Mouse (Mus musculus): ENCODE results near the gene Cop1. TPM values are rescaled to one million over a fixed set of nuclear protein-coding genes. Genes with fewer than 3 reads are reported as not detected.

Gene Cop1
- polyA plus RNA-seq, 1 experiment from 2014 or later = 15.3 TPM

- H3K27ac ChIP-seq (replicated peaks) = no peak overlapping the region
- peaks cover 25% of the 10 kb centered on the region for H3K4me1 ChIP-seq
- DNase-seq (ENCODE audit: low spot score) = no peak
- WGBS = 96% methylated on average over 2 of the region's 2 CpGs
- H3K4me3 ChIP-seq = no peak overlapping the region
- H3K36me3 ChIP-seq = peaks cover 17% of the 10 kb centered on the region
- H3K9me3 ChIP-seq (replicated peaks) = no peaks in the 10 kb centered on the region
- H3K27me3 ChIP-seq (ENCODE audit: low read depth, poor library complexity, severe bottlenecking) = no peaks in the 10 kb centered on the region
These were observed 3.6 kb downstream of the Cop1 start for GRCm38 (mm10) chr1:159235674-159236073.

GRCm38 (mm10) chr1:159238147-159238546 is 6.0 kb downstream of the Cop1 start:
- Histone ChIP-seq H3K27me3 (ENCODE audit: low read depth, poor library complexity, severe bottlenecking) (no peaks in the 10 kb centered on the region), H3K36me3 (peaks cover 32% of the 10 kb centered on the region), H3K4me1 (peaks cover 21% of the 10 kb centered on the region), H3K4me3 (no peak overlapping the region), H3K9me3 (replicated peaks) (no peaks in the 10 kb centered on the region), H3K27ac (replicated peaks) (no peak overlapping the region)
- WGBS = 91% methylated on average over 6 of the region's 6 CpGs
- no peak for DNase-seq (ENCODE audit: low spot score)

GRCm38 (mm10) chr1:159250320-159250719 is 18.2 kb downstream of the Cop1 start:
- Histone ChIP-seq H3K27me3 (ENCODE audit: low read depth, poor library complexity, severe bottlenecking) (no peaks in the 10 kb centered on the region), H3K9me3 (replicated peaks) (no peaks in the 10 kb centered on the region)

GRCm38 (mm10) chr1:159253078-159253477 is 21.0 kb downstream of the Cop1 start:
- no peaks in the 10 kb centered on the region for H3K9me3 ChIP-seq (replicated peaks)
- no peak overlapping the region for H3K4me3 ChIP-seq
- no peaks in the 10 kb centered on the region for H3K4me1 ChIP-seq
- no peak for DNase-seq (ENCODE audit: low spot score)
- H3K27ac ChIP-seq (replicated peaks) = no peak overlapping the region
- WGBS = 93% methylated on average over 2 of the region's 2 CpGs
- H3K27me3 ChIP-seq (ENCODE audit: low read depth, poor library complexity, severe bottlenecking) = no peaks in the 10 kb centered on the region
- peaks cover 68% of the 10 kb centered on the region for H3K36me3 ChIP-seq

More at GRCm38 (mm10) chr1:159250320-159250719, 18.2 kb downstream of the Cop1 start:
- peaks cover 68% of the 10 kb centered on the region for H3K36me3 ChIP-seq
- H3K4me3 ChIP-seq = no peak overlapping the region
- H3K27ac ChIP-seq (replicated peaks) = no peak overlapping the region
- DNase-seq (ENCODE audit: low spot score) = no peak
- no peaks in the 10 kb centered on the region for H3K4me1 ChIP-seq
- 89% methylated on average over 2 of the region's 2 CpGs for WGBS

- Histone ChIP-seq H3K27me3 (ENCODE audit: low read depth, poor library complexity, severe bottlenecking) (no peaks in the 10 kb centered on the region), H3K4me1 (no peaks in the 10 kb centered on the region), H3K36me3 (peaks cover 75% of the 10 kb centered on the region), H3K27ac (replicated peaks) (no peak overlapping the region), H3K9me3 (replicated peaks) (no peaks in the 10 kb centered on the region), H3K4me3 (no peak overlapping the region)
- 90% methylated on average over 5 of the region's 5 CpGs for WGBS
- DNase-seq (ENCODE audit: low spot score) = no peak
These were observed 23.0 kb downstream of the Cop1 start for GRCm38 (mm10) chr1:159254906-159255685.

- WGBS = 88% methylated on average over 1 of the region's 1 CpGs
- DNase-seq (ENCODE audit: low spot score) = no peak
These were observed 24.4 kb downstream of the Cop1 start for GRCm38 (mm10) chr1:159256543-159256942.

GRCm38 (mm10) chr1:159263820-159264219 is 31.7 kb downstream of the Cop1 start:
- WGBS = 95% methylated on average over 3 of the region's 3 CpGs
- no peaks in the 10 kb centered on the region for H3K4me1 ChIP-seq

More at GRCm38 (mm10) chr1:159256543-159256942, 24.4 kb downstream of the Cop1 start:
- Histone ChIP-seq H3K27me3 (ENCODE audit: low read depth, poor library complexity, severe bottlenecking) (no peaks in the 10 kb centered on the region), H3K9me3 (replicated peaks) (no peaks in the 10 kb centered on the region), H3K4me3 (no peak overlapping the region), H3K27ac (replicated peaks) (no peak overlapping the region), H3K36me3 (peaks cover 67% of the 10 kb centered on the region), H3K4me1 (no peaks in the 10 kb centered on the region)

GRCm38 (mm10) chr1:159280072-159280471 is 48.0 kb downstream of the Cop1 start:
- Histone ChIP-seq H3K4me3 (no peak overlapping the region), H3K9me3 (replicated peaks) (no peaks in the 10 kb centered on the region), H3K4me1 (no peaks in the 10 kb centered on the region), H3K27ac (replicated peaks) (no peak overlapping the region), H3K36me3 (peaks cover 45% of the 10 kb centered on the region), H3K27me3 (ENCODE audit: low read depth, poor library complexity, severe bottlenecking) (no peaks in the 10 kb centered on the region)
- WGBS = 90% methylated on average over 1 of the region's 1 CpGs
- no peak for DNase-seq (ENCODE audit: low spot score)

More at GRCm38 (mm10) chr1:159263820-159264219, 31.7 kb downstream of the Cop1 start:
- H3K36me3 ChIP-seq = peaks cover 38% of the 10 kb centered on the region
- H3K27ac ChIP-seq (replicated peaks) = no peak overlapping the region
- H3K9me3 ChIP-seq (replicated peaks) = no peaks in the 10 kb centered on the region
- H3K27me3 ChIP-seq (ENCODE audit: low read depth, poor library complexity, severe bottlenecking) = no peaks in the 10 kb centered on the region
- no peak for DNase-seq (ENCODE audit: low spot score)
- H3K4me3 ChIP-seq = no peak overlapping the region

GRCm38 (mm10) chr1:159281861-159282260 is 49.7 kb downstream of the Cop1 start:
- WGBS = 89% methylated on average over 1 of the region's 1 CpGs

GRCm38 (mm10) chr1:159286833-159287232 is 54.7 kb downstream of the Cop1 start:
- Histone ChIP-seq H3K27ac (replicated peaks) (no peak overlapping the region), H3K9me3 (replicated peaks) (no peaks in the 10 kb centered on the region), H3K27me3 (ENCODE audit: low read depth, poor library complexity, severe bottlenecking) (no peaks in the 10 kb centered on the region), H3K4me3 (no peak overlapping the region), H3K4me1 (no peaks in the 10 kb centered on the region), H3K36me3 (peaks cover 41% of the 10 kb centered on the region)
- 79% methylated on average over 1 of the region's 1 CpGs for WGBS
- DNase-seq (ENCODE audit: low spot score) = no peak

More at GRCm38 (mm10) chr1:159281861-159282260, 49.7 kb downstream of the Cop1 start:
- Histone ChIP-seq H3K4me3 (no peak overlapping the region), H3K27ac (replicated peaks) (no peak overlapping the region), H3K4me1 (no peaks in the 10 kb centered on the region), H3K9me3 (replicated peaks) (no peaks in the 10 kb centered on the region), H3K27me3 (ENCODE audit: low read depth, poor library complexity, severe bottlenecking) (no peaks in the 10 kb centered on the region), H3K36me3 (peaks cover 45% of the 10 kb centered on the region)
- no peak for DNase-seq (ENCODE audit: low spot score)

- H3K4me3 ChIP-seq = no peak overlapping the region
- H3K9me3 ChIP-seq (replicated peaks) = no peaks in the 10 kb centered on the region
- H3K36me3 ChIP-seq = peaks cover 44% of the 10 kb centered on the region
- DNase-seq (ENCODE audit: low spot score) = no peak
- no peaks in the 10 kb centered on the region for H3K4me1 ChIP-seq
- no peaks in the 10 kb centered on the region for H3K27me3 ChIP-seq (ENCODE audit: low read depth, poor library complexity, severe bottlenecking)
- no peak overlapping the region for H3K27ac ChIP-seq (replicated peaks)
These were observed 58.1 kb downstream of the Cop1 start for GRCm38 (mm10) chr1:159290219-159290618.

- WGBS = 94% methylated on average over 2 of the region's 2 CpGs
- DNase-seq (ENCODE audit: low spot score) = no peak
- Histone ChIP-seq H3K4me1 (no peaks in the 10 kb centered on the region), H3K27me3 (ENCODE audit: low read depth, poor library complexity, severe bottlenecking) (no peaks in the 10 kb centered on the region), H3K9me3 (replicated peaks) (no peaks in the 10 kb centered on the region), H3K27ac (replicated peaks) (no peak overlapping the region), H3K36me3 (peaks cover 46% of the 10 kb centered on the region), H3K4me3 (no peak overlapping the region)
These were observed 58.7 kb downstream of the Cop1 start for GRCm38 (mm10) chr1:159290859-159291258.

- H3K4me1 ChIP-seq = no peaks in the 10 kb centered on the region
- 95% methylated on average over 7 of the region's 7 CpGs for WGBS
- no peaks in the 10 kb centered on the region for H3K9me3 ChIP-seq (replicated peaks)
- H3K4me3 ChIP-seq = no peak overlapping the region
- H3K27me3 ChIP-seq (ENCODE audit: low read depth, poor library complexity, severe bottlenecking) = no peaks in the 10 kb centered on the region
- H3K27ac ChIP-seq (replicated peaks) = no peak overlapping the region
- DNase-seq (ENCODE audit: low spot score) = no peak
- H3K36me3 ChIP-seq = peaks cover 29% of the 10 kb centered on the region
These were observed 69.4 kb downstream of the Cop1 start for GRCm38 (mm10) chr1:159301418-159302082.

Measured in midbrain, embryonic 10.5 days (tissue).